Mouse (Mus musculus): ENCODE measurements at regions not wholly inside any gene's neighbourhood (a gene's known extent, or its start where the extent isn't known, plus 50 kb on each side); places are given as distances from the start of the nearest gene placed in this dataset.
A peak's percentile ranks its signal among the peaks of the same experiment; 100 is the strongest.

- no peak for TF ChIP-seq POLR2A (IDR thresholded peaks at IDR 0.05; ENCODE audit: low read depth, low read length)
- TF ChIP-seq CTCF (IDR thresholded peaks at IDR 0.05; ENCODE audit: extremely low read depth, insufficient read length, insufficient replicate concordance, low read depth, low read length) = no peak
- Histone ChIP-seq H3K36me3 (ENCODE audit: control insufficient read depth, insufficient read depth, low read length) (no peaks in the 10 kb centered on the region), H3K27ac (ENCODE audit: insufficient read depth, low read depth, low read length) (no peak overlapping the region), H3K4me1 (ENCODE audit: control insufficient read depth, insufficient read depth, insufficient read length, low read length) (peaks cover 2% of the 10 kb centered on the region; the same call in 1 of the 2 replicates), H3K27me3 (ENCODE audit: control insufficient read depth, insufficient read depth, low read length) (no peaks in the 10 kb centered on the region), H3K4me3 (ENCODE audit: low read depth, low read length) (no peak overlapping the region)
- 48% methylated on average over 9 of the region's 9 CpGs for WGBS
Measured at GRCm38 (mm10) chr10:111769486-111770002, 202.9 kb upstream of the Krr1 start.

- H3K27me3 ChIP-seq (ENCODE audit: control insufficient read depth, insufficient read depth, low read length) = no peaks in the 10 kb centered on the region
- H3K27ac ChIP-seq (ENCODE audit: insufficient read depth, low read depth, low read length) = no peak overlapping the region
- peaks cover 2% of the 10 kb centered on the region; the same call in 1 of the 2 replicates for H3K4me1 ChIP-seq (ENCODE audit: control insufficient read depth, insufficient read depth, insufficient read length, low read length)
- no peaks in the 10 kb centered on the region for H3K36me3 ChIP-seq (ENCODE audit: control insufficient read depth, insufficient read depth, low read length)
- no peak for TF ChIP-seq CTCF (IDR thresholded peaks at IDR 0.05; ENCODE audit: extremely low read depth, insufficient read length, insufficient replicate concordance, low read depth, low read length)
- no peak for TF ChIP-seq POLR2A (IDR thresholded peaks at IDR 0.05; ENCODE audit: low read depth, low read length)
- WGBS = 10% methylated on average over 2 of the region's 2 CpGs
- H3K4me3 ChIP-seq (ENCODE audit: low read depth, low read length) = no peak overlapping the region
Measured at GRCm38 (mm10) chr10:111770027-111770426, 202.4 kb upstream of the Krr1 start.

- H3K36me3 ChIP-seq (ENCODE audit: control insufficient read depth, insufficient read depth, low read length) = no peaks in the 10 kb centered on the region
- H3K4me3 ChIP-seq (ENCODE audit: low read depth, low read length) = no peak overlapping the region
- WGBS = 68% methylated on average over 4 of the region's 4 CpGs
- H3K27me3 ChIP-seq (ENCODE audit: control insufficient read depth, insufficient read depth, low read length) = no peaks in the 10 kb centered on the region
- H3K27ac ChIP-seq (ENCODE audit: insufficient read depth, low read depth, low read length) = no peak overlapping the region
- no peak for TF ChIP-seq CTCF (IDR thresholded peaks at IDR 0.05; ENCODE audit: extremely low read depth, insufficient read length, insufficient replicate concordance, low read depth, low read length)
- TF ChIP-seq POLR2A (IDR thresholded peaks at IDR 0.05; ENCODE audit: low read depth, low read length) = no peak
- peaks cover 2% of the 10 kb centered on the region; the same call in 1 of the 2 replicates for H3K4me1 ChIP-seq (ENCODE audit: control insufficient read depth, insufficient read depth, insufficient read length, low read length)
Measured at GRCm38 (mm10) chr10:111771010-111771409, 201.5 kb upstream of the Krr1 start.

- H3K27ac ChIP-seq (ENCODE audit: insufficient read depth, low read depth, low read length) = no peak overlapping the region
- no peaks in the 10 kb centered on the region for H3K4me1 ChIP-seq (ENCODE audit: control insufficient read depth, insufficient read depth, insufficient read length, low read length)
- H3K36me3 ChIP-seq (ENCODE audit: control insufficient read depth, insufficient read depth, low read length) = no peaks in the 10 kb centered on the region
- no peaks in the 10 kb centered on the region for H3K27me3 ChIP-seq (ENCODE audit: control insufficient read depth, insufficient read depth, low read length)
- no peak overlapping the region for H3K4me3 ChIP-seq (ENCODE audit: low read depth, low read length)
- no peak for TF ChIP-seq CTCF (IDR thresholded peaks at IDR 0.05; ENCODE audit: extremely low read depth, insufficient read length, insufficient replicate concordance, low read depth, low read length)
- no peak for TF ChIP-seq POLR2A (IDR thresholded peaks at IDR 0.05; ENCODE audit: low read depth, low read length)
Measured at GRCm38 (mm10) chr10:111777559-111777958, 194.9 kb upstream of the Krr1 start.

- Histone ChIP-seq H3K27me3 (ENCODE audit: control insufficient read depth, insufficient read depth, low read length) (no peaks in the 10 kb centered on the region), H3K4me3 (ENCODE audit: low read depth, low read length) (no peak overlapping the region), H3K27ac (ENCODE audit: insufficient read depth, low read depth, low read length) (no peak overlapping the region), H3K36me3 (ENCODE audit: control insufficient read depth, insufficient read depth, low read length) (no peaks in the 10 kb centered on the region), H3K4me1 (ENCODE audit: control insufficient read depth, insufficient read depth, insufficient read length, low read length) (no peaks in the 10 kb centered on the region)
- WGBS = 86% methylated on average over 5 of the region's 5 CpGs
- no peak for TF ChIP-seq POLR2A (IDR thresholded peaks at IDR 0.05; ENCODE audit: low read depth, low read length)
- no peak for TF ChIP-seq CTCF (IDR thresholded peaks at IDR 0.05; ENCODE audit: extremely low read depth, insufficient read length, insufficient replicate concordance, low read depth, low read length)
Measured at GRCm38 (mm10) chr10:111778111-111778510, 194.4 kb upstream of the Krr1 start.

- WGBS = 93% methylated on average over 7 of the region's 7 CpGs
- Histone ChIP-seq H3K4me1 (ENCODE audit: control insufficient read depth, insufficient read depth, insufficient read length, low read length) (no peaks in the 10 kb centered on the region; the same call in 1 of the 2 replicates), H3K36me3 (ENCODE audit: control insufficient read depth, insufficient read depth, low read length) (no peaks in the 10 kb centered on the region), H3K27ac (ENCODE audit: insufficient read depth, low read depth, low read length) (no peak overlapping the region), H3K4me3 (ENCODE audit: low read depth, low read length) (no peak overlapping the region), H3K27me3 (ENCODE audit: control insufficient read depth, insufficient read depth, low read length) (no peaks in the 10 kb centered on the region)
- TF ChIP-seq POLR2A (IDR thresholded peaks at IDR 0.05; ENCODE audit: low read depth, low read length) (no peak), CTCF (IDR thresholded peaks at IDR 0.05; ENCODE audit: extremely low read depth, insufficient read length, insufficient replicate concordance, low read depth, low read length) (no peak)
Measured at GRCm38 (mm10) chr10:111779956-111780355, 192.5 kb upstream of the Krr1 start.

- Histone ChIP-seq H3K4me1 (ENCODE audit: control insufficient read depth, insufficient read depth, insufficient read length, low read length) (no peaks in the 10 kb centered on the region; the same call in 1 of the 2 replicates), H3K4me3 (ENCODE audit: low read depth, low read length) (0 out of 2 replicates have a peak overlapping the region, but pooled peaks have one; percentile 8), H3K27me3 (ENCODE audit: control insufficient read depth, insufficient read depth, low read length) (no peaks in the 10 kb centered on the region), H3K27ac (ENCODE audit: insufficient read depth, low read depth, low read length) (no peak overlapping the region), H3K36me3 (ENCODE audit: control insufficient read depth, insufficient read depth, low read length) (no peaks in the 10 kb centered on the region)
- WGBS = 85% methylated on average over 22 of the region's 22 CpGs
- no peak for TF ChIP-seq CTCF (IDR thresholded peaks at IDR 0.05; ENCODE audit: extremely low read depth, insufficient read length, insufficient replicate concordance, low read depth, low read length)
- TF ChIP-seq POLR2A (IDR thresholded peaks at IDR 0.05; ENCODE audit: low read depth, low read length) = no peak
Measured at GRCm38 (mm10) chr10:111782195-111782810, 190.2 kb upstream of the Krr1 start.

All from small intestine, adult 2 months (tissue).